Mouse (Mus musculus): ENCODE results near the gene Arhgap20. TPM values are rescaled to one million over a fixed set of nuclear protein-coding genes. Genes with fewer than 3 reads are reported as not detected.

Gene Arhgap20
- total RNA-seq, 2 experiments from 2014 or later: 16.3 to 21.6 TPM

GRCm38 (mm10) chr9:51795206-51795605 lies 30.1 kb downstream of the Arhgap20 start:
- no peak for DNase-seq (ENCODE audit: low spot score)
- intact Hi-C loops (cut with DNase I): no loop called here

- no peak for DNase-seq (ENCODE audit: low spot score)
- intact Hi-C loops (cut with DNase I): no loop called here
These were observed 33.1 kb downstream of the Arhgap20 start for GRCm38 (mm10) chr9:51798251-51798650.

GRCm38 (mm10) chr9:51799156-51799555 lies 34.0 kb downstream of the Arhgap20 start:
- intact Hi-C loops (cut with DNase I): no loop called here
- no peak for DNase-seq (ENCODE audit: low spot score)

GRCm38 (mm10) chr9:51807272-51807671 lies 42.1 kb downstream of the Arhgap20 start:
- intact Hi-C loops (cut with DNase I): no loop called here
- no peak for DNase-seq (ENCODE audit: low spot score)

- intact Hi-C loops (cut with DNase I): no loop called here
- DNase-seq (ENCODE audit: low spot score): no peak
These were observed 47.8 kb downstream of the Arhgap20 start for GRCm38 (mm10) chr9:51812931-51813330.

GRCm38 (mm10) chr9:51824516-51824915 lies 59.4 kb downstream of the Arhgap20 start:
- intact Hi-C loops (cut with DNase I): no loop called here
- no peak for DNase-seq (ENCODE audit: low spot score)

- DNase-seq (ENCODE audit: low spot score): no peak
- intact Hi-C loops (cut with DNase I): no loop called here
These were observed 66.5 kb downstream of the Arhgap20 start for GRCm38 (mm10) chr9:51831596-51831995.

GRCm38 (mm10) chr9:51832368-51832767 lies 67.2 kb downstream of the Arhgap20 start:
- intact Hi-C loops (cut with DNase I): no loop called here
- DNase-seq (ENCODE audit: low spot score): no peak

- DNase-seq (ENCODE audit: low spot score): no peak
- intact Hi-C loops (cut with DNase I): no loop called here
These were observed 72.6 kb downstream of the Arhgap20 start for GRCm38 (mm10) chr9:51837716-51838115.

GRCm38 (mm10) chr9:51843216-51843615 lies 78.1 kb downstream of the Arhgap20 start:
- intact Hi-C loops (cut with DNase I): no loop called here
- no peak for DNase-seq (ENCODE audit: low spot score)

GRCm38 (mm10) chr9:51845796-51846195 lies 80.7 kb downstream of the Arhgap20 start:
- intact Hi-C loops (cut with DNase I): no loop called here
- DNase-seq (ENCODE audit: low spot score): no peak

GRCm38 (mm10) chr9:51853772-51854171 lies 88.6 kb downstream of the Arhgap20 start:
- DNase-seq (ENCODE audit: low spot score): no peak
- intact Hi-C loops (cut with DNase I): no loop called here

GRCm38 (mm10) chr9:51864273-51864672 lies 99.1 kb downstream of the Arhgap20 start:
- intact Hi-C loops (cut with DNase I): no loop called here
- DNase-seq (ENCODE audit: low spot score): no peak

- intact Hi-C loops (cut with DNase I): no loop called here
- DNase-seq (ENCODE audit: low spot score): no peak
These were observed 101.5 kb downstream of the Arhgap20 start for GRCm38 (mm10) chr9:51866634-51867033.

GRCm38 (mm10) chr9:51869056-51869455 lies 103.9 kb downstream of the Arhgap20 start:
- intact Hi-C loops (cut with DNase I): no loop called here
- DNase-seq (ENCODE audit: low spot score): no peak

- no peak for DNase-seq (ENCODE audit: low spot score)
- intact Hi-C loops (cut with DNase I): no loop called here
These were observed 109.2 kb downstream of the Arhgap20 start for GRCm38 (mm10) chr9:51874348-51874747.

GRCm38 (mm10) chr9:51875531-51875930 lies 110.4 kb downstream of the Arhgap20 start:
- no peak for DNase-seq (ENCODE audit: low spot score)
- intact Hi-C loops (cut with DNase I): no loop called here

- no peak for DNase-seq (ENCODE audit: low spot score)
- intact Hi-C loops (cut with DNase I): no loop called here
These were observed 116.2 kb downstream of the Arhgap20 start for GRCm38 (mm10) chr9:51881386-51881785.

GRCm38 (mm10) chr9:51881881-51882280 lies 116.7 kb downstream of the Arhgap20 start:
- intact Hi-C loops (cut with DNase I): no loop called here
- no peak for DNase-seq (ENCODE audit: low spot score)

- intact Hi-C loops (cut with DNase I): no loop called here
- DNase-seq (ENCODE audit: low spot score): peak; percentile 8
These were observed 118.2 kb downstream of the Arhgap20 start for GRCm38 (mm10) chr9:51883319-51883718.

- no peak for DNase-seq (ENCODE audit: low spot score)
- intact Hi-C loops (cut with DNase I): no loop called here
These were observed 127.8 kb downstream of the Arhgap20 start for GRCm38 (mm10) chr9:51892921-51893320.
